Mouse (Mus musculus) inflammation-experienced regulatory T-cells, adult 16 weeks (primary cell): ENCODE results near the gene Gm20843. TPM values are rescaled to one million over a fixed set of nuclear protein-coding genes. Genes with fewer than 3 reads are reported as not detected.

Experiments
- polyA plus RNA-seq: library from polyadenylated mRNA; unstranded; fragments of 100-300 nt; shearing (Covaris generic); gene quantifications from one replicate; pipeline ENCODE4 v1.2.1, GENCODE M21; 2017

Gene Gm20843
- not detected for polyA plus RNA-seq

DNA sequence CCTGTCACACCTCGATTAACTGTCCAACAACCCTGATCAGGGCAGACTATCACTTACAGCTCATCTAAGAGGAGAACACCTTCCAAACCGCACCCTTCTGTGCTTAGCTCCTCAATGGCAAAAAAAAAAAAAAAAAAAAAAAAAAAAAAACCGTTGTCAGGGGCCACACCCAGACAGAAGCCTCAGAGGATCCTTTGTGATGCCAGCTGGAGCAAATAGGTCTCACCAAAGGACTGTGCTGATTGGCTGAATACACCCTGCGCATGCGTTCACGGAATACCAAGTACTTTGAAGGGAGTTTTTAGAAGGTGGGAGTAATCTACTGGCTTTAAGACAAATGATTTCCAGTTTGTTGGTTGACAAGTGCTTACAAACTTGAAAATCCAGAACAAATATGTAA is at the start of gene Gm20843:
TSS of gene Gm20843 (minus strand) at position 101 of the 400 bp plus-strand sequence.

